Mouse (Mus musculus): ENCODE results near the gene Gatad2b.
"Not testable (repeated sequence)": the region's sequence is repeated elsewhere in the genome, so short reads cannot be mapped to it uniquely, and the experiment has no call there.

Gatad2b gene

GRCm38 (mm10) chr3:90313367-90313766, 20.4 kb downstream of the Gatad2b start:
- no peak for DNase-seq (ENCODE audit: low spot score)

- DNase-seq (ENCODE audit: low spot score), result no peak
These were observed 21.3 kb downstream of the Gatad2b start for GRCm38 (mm10) chr3:90314241-90314640.

- no peak for DNase-seq (ENCODE audit: low spot score)
These were observed 29.3 kb downstream of the Gatad2b start for GRCm38 (mm10) chr3:90322289-90322688.

GRCm38 (mm10) chr3:90323119-90323518, 30.1 kb downstream of the Gatad2b start:
- DNase-seq (ENCODE audit: low spot score), result peak; percentile 21

GRCm38 (mm10) chr3:90332485-90332884, 39.5 kb downstream of the Gatad2b start:
- DNase-seq (ENCODE audit: low spot score), result no peak

GRCm38 (mm10) chr3:90335517-90335916, 42.5 kb downstream of the Gatad2b start:
- no peak for DNase-seq (ENCODE audit: low spot score)

- no peak for DNase-seq (ENCODE audit: low spot score)
These were observed 45.2 kb downstream of the Gatad2b start for GRCm38 (mm10) chr3:90338190-90338589.

- no peak for DNase-seq (ENCODE audit: low spot score)
These were observed 47.2 kb downstream of the Gatad2b start for GRCm38 (mm10) chr3:90340177-90340576.

- DNase-seq (ENCODE audit: low spot score), result not testable (repeated sequence)
These were observed 49.9 kb downstream of the Gatad2b start for GRCm38 (mm10) chr3:90342853-90343252.

- DNase-seq (ENCODE audit: low spot score), result no peak
These were observed 54.9 kb downstream of the Gatad2b start for GRCm38 (mm10) chr3:90347847-90348246.

- no peak for DNase-seq (ENCODE audit: low spot score)
These were observed 65.0 kb downstream of the Gatad2b start for GRCm38 (mm10) chr3:90357959-90358358.

GRCm38 (mm10) chr3:90359230-90359629, 66.3 kb downstream of the Gatad2b start:
- DNase-seq (ENCODE audit: low spot score), result no peak

- no peak for DNase-seq (ENCODE audit: low spot score)
These were observed 68.5 kb downstream of the Gatad2b start for GRCm38 (mm10) chr3:90361476-90361875.

- no peak for DNase-seq (ENCODE audit: low spot score)
These were observed 69.4 kb downstream of the Gatad2b start for GRCm38 (mm10) chr3:90362346-90362745.

GRCm38 (mm10) chr3:90367001-90367632, 74.1 kb downstream of the Gatad2b start:
- no peak for DNase-seq (ENCODE audit: low spot score)

GRCm38 (mm10) chr3:90369041-90369440, 76.1 kb downstream of the Gatad2b start:
- no peak for DNase-seq (ENCODE audit: low spot score)

GRCm38 (mm10) chr3:90371857-90372256, 78.9 kb downstream of the Gatad2b start:
- DNase-seq (ENCODE audit: low spot score), result no peak

GRCm38 (mm10) chr3:90372817-90373216, 79.8 kb downstream of the Gatad2b start:
- no peak for DNase-seq (ENCODE audit: low spot score)

- DNase-seq (ENCODE audit: low spot score), result peak; percentile 63
These were observed 80.6 kb downstream of the Gatad2b start for GRCm38 (mm10) chr3:90373432-90374028.

GRCm38 (mm10) chr3:90374368-90374767, 81.4 kb downstream of the Gatad2b start:
- DNase-seq (ENCODE audit: low spot score), result no peak

- no peak for DNase-seq (ENCODE audit: low spot score)
These were observed 82.7 kb downstream of the Gatad2b start for GRCm38 (mm10) chr3:90375562-90376246.

GRCm38 (mm10) chr3:90376247-90376585, 83.2 kb downstream of the Gatad2b start:
- DNase-seq (ENCODE audit: low spot score), result no peak

GRCm38 (mm10) chr3:90378496-90378895, 85.5 kb downstream of the Gatad2b start:
- no peak for DNase-seq (ENCODE audit: low spot score)
